Mouse (Mus musculus) midbrain, embryonic 16.5 days (tissue): Measurements from ENCODE around the gene Lama4. TPM values are rescaled to one million over a fixed set of nuclear protein-coding genes. Genes with fewer than 3 reads are reported as not detected.

Experiments
- ATAC-seq: fragments of 200-750 bp; cut with Nextera tagmentation; 2 replicates; pipeline ENCODE4 v1.8.0; 2017; ENCODE audit warnings: moderate TSS enrichment
- H3K27ac ChIP-seq: fragments of 300-500 bp; sonication (generic); 2 replicates; pipeline ENCODE4 v1.5.1; 2014; ENCODE audit warnings: mild to moderate bottlenecking, low read length, mixed read lengths
- H3K27me3 ChIP-seq: fragments of 300-500 bp; sonication (generic); 2 replicates; pipeline ENCODE4 v1.6.1; 2014; ENCODE audit warnings: low read depth, low read length, mixed read lengths; ENCODE audit not compliant: control insufficient read depth, insufficient read depth
- H3K36me3 ChIP-seq: fragments of 300-500 bp; sonication (generic); 2 replicates; pipeline ENCODE4 v1.6.1; 2014; ENCODE audit warnings: mild to moderate bottlenecking, low read length, moderate library complexity, mixed read lengths; ENCODE audit not compliant: control insufficient read depth, insufficient read depth
- H3K4me1 ChIP-seq: fragments of 300-500 bp; sonication (generic); 2 replicates; pipeline ENCODE4 v1.6.1; 2014; ENCODE audit warnings: mild to moderate bottlenecking, low read length, mixed read lengths; ENCODE audit not compliant: control insufficient read depth, insufficient read depth
- H3K4me2 ChIP-seq: fragments of 300-500 bp; sonication (generic); 2 replicates; pipeline ENCODE4 v1.6.1; 2014; ENCODE audit warnings: mild to moderate bottlenecking, low read length, mixed read lengths
- H3K4me3 ChIP-seq: fragments of 300-500 bp; sonication (generic); 2 replicates; pipeline ENCODE4 v1.5.1; 2014; ENCODE audit warnings: low read depth, mild to moderate bottlenecking, low read length, moderate library complexity, mixed read lengths
- H3K9ac ChIP-seq: fragments of 300-500 bp; sonication (generic); 2 replicates; pipeline ENCODE4 v1.6.1; 2014; ENCODE audit warnings: low read depth, low read length, mixed read lengths
- H3K9me3 ChIP-seq: fragments of 300-500 bp; sonication (generic); replicated peaks from 2 replicates; pipeline ENCODE4 v1.6.1; 2014; ENCODE audit warnings: mild to moderate bottlenecking, low read length, mixed read lengths; ENCODE audit not compliant: control insufficient read depth, poor library complexity, severe bottlenecking
- WGBS: fragments of 180-500 bp; shearing (Covaris S2); extraction: QIAGEN DNeasy Blood & Tissue Kit; methylation state at CpG from one replicate; pipeline ENCODE4 v1.1.7; 2014; 5-methylcytosine and 5-hydroxymethylcytosine counted together
- polyA plus RNA-seq: library from polyadenylated mRNA; unstranded; fragments of >200 nt; fragmentation: Nextera tagmentation; extraction: Ambion mirVana; gene quantifications from 2 replicates; pipeline ENCODE4 v1.2.1, GENCODE M21; 2015

The Lama4 gene
- polyA plus RNA-seq, 1 experiment from 2014 or later = 15.9 TPM

GRCm38 (mm10) chr10:39156719-39157118, 191.4 kb downstream of the Lama4 start:
- Histone ChIP-seq H3K9ac (no peak overlapping the region), H3K27me3 (no peaks in the 10 kb centered on the region), H3K27ac (no peak overlapping the region), H3K4me3 (no peak overlapping the region), H3K36me3 (no peaks in the 10 kb centered on the region), H3K9me3 (no peaks in the 10 kb centered on the region), H3K4me2 (no peak overlapping the region), H3K4me1 (no peaks in the 10 kb centered on the region)
- ATAC-seq = no peak
- WGBS = 91% methylated on average over 5 of the region's 5 CpGs

- no peak overlapping the region for H3K4me2 ChIP-seq
- WGBS = 95% methylated on average over 1 of the region's 1 CpGs
- H3K27ac ChIP-seq = no peak overlapping the region
- ATAC-seq = no peak
- H3K36me3 ChIP-seq = no peaks in the 10 kb centered on the region
- no peaks in the 10 kb centered on the region for H3K4me1 ChIP-seq
- H3K4me3 ChIP-seq = no peak overlapping the region
- H3K27me3 ChIP-seq = no peaks in the 10 kb centered on the region
- H3K9ac ChIP-seq = no peak overlapping the region
- no peaks in the 10 kb centered on the region for H3K9me3 ChIP-seq
Measured at GRCm38 (mm10) chr10:39157321-39157720, 192.0 kb downstream of the Lama4 start.

GRCm38 (mm10) chr10:39158306-39158705, 193.0 kb downstream of the Lama4 start:
- Histone ChIP-seq H3K4me3 (no peak overlapping the region), H3K4me1 (no peaks in the 10 kb centered on the region), H3K36me3 (no peaks in the 10 kb centered on the region), H3K27me3 (no peaks in the 10 kb centered on the region), H3K9me3 (no peaks in the 10 kb centered on the region), H3K4me2 (no peak overlapping the region), H3K9ac (no peak overlapping the region), H3K27ac (no peak overlapping the region)
- no peak for ATAC-seq
- WGBS = 60% methylated on average over 12 of the region's 12 CpGs

Other genes with a start within 250 kb of the Lama4 start
- not detected in 2 replicates for gene Rfpl4b, start 143.7 kb upstream of the Lama4 start, polyA plus RNA-seq
- 36.1 and 39.9 TPM in 2 replicates for gene Fam229b, start 168.4 kb downstream of the Lama4 start, polyA plus RNA-seq
- 7.1 and 7.8 TPM in 2 replicates for gene Tube1, start 168.5 kb downstream of the Lama4 start, polyA plus RNA-seq
- 0.30 and 0.46 TPM in 2 replicates for gene Ccn6, start 198.3 kb downstream of the Lama4 start, polyA plus RNA-seq